Mouse (Mus musculus): ENCODE measurements around the gene Nt5dc3. TPM values are rescaled to one million over a fixed set of nuclear protein-coding genes. Genes with fewer than 3 reads are reported as not detected.

Gene Nt5dc3
- total and polyA plus RNA-seq, 3 experiments = 4.6 to 15.9 (median 6.5) TPM

DNA sequence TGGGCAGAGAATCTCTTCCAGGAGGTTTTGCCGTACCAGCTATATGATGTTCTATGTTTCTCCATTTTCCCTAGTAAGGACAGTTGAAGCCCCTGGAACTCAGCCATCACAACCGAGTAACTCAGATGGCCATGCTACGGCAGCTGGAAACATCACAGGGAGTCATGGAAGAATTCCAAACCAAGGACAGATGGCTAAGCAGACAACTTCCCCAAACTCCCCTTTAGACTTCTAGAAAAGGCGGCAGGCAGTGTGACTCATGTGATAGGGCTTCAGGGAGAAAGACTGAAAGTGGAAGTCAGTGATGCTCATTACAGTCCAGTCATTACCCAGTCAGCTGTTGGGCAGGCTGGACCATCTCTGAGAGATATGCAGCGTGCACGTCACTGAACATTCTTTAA lies 6.6 kb upstream of the Nt5dc3 start:
- DNase-seq (ENCODE audit: extremely low read depth) = no peak
- Histone ChIP-seq H3K27me3 (replicated peaks) (no peaks in the 10 kb centered on the region), H3K9ac (ENCODE audit: insufficient read depth, low read depth) (no peak overlapping the region), H3K36me3 (replicated peaks in 1 of 2; ENCODE audit: control insufficient read depth in 1 of 2, insufficient read depth in 1 of 2, low read length in 1 of 2) (peaks cover 0 to 3% of the 10 kb centered on the region in 2 experiments), H3K27ac (ENCODE audit: insufficient read depth, low read depth) (no peak overlapping the region), H3K79me2 (replicated peaks; ENCODE audit: control insufficient read depth, extremely low read depth, insufficient read depth, poor library complexity, severe bottlenecking) (no peaks in the 10 kb centered on the region), H3K4me3 (replicated peaks in 1 of 3; ENCODE audit: low read depth in 2 of 3, low read length in 2 of 3, poor library complexity in 1 of 3) (no peak overlapping the region), H3K4me1 (ENCODE audit: control insufficient read depth in 1 of 2, insufficient read depth in 2 of 2) (peaks cover 7 to 14% of the 10 kb centered on the region in 2 experiments; a peak in 3 of 4 replicates), H3K9me3 (replicated peaks; ENCODE audit: low read length) (no peaks in the 10 kb centered on the region), H3K4me2 (ENCODE audit: insufficient read depth, low read depth, poor library complexity, severe bottlenecking) (no peak overlapping the region)
- in situ Hi-C loops (cut with MboI; ENCODE audit: low pct_ligation_motif_present, low pct_unique_long_range_greater_than_20kb, low sequenced_read_pairs) (no loop called here), dilution Hi-C loops (cut with MboI; ENCODE audit: extremely low pct_ligation_motif_present, extremely low pct_unique_long_range_greater_than_20kb, low sequenced_read_pairs) (no loop called here)
- TF ChIP-seq ZNF384 (IDR thresholded peaks at IDR 0.05; ENCODE audit: low read depth, low read length) = no peak
- TF ChIP-seq ETS1 (conservative IDR thresholded peaks at IDR 0.05; ENCODE audit: low read depth, low read length) = peak; percentile 78
- no peak for TF ChIP-seq ELF1 (IDR thresholded peaks at IDR 0.05; ENCODE audit: low read depth, low read length)
- no peak for TF ChIP-seq EP300 (IDR thresholded peaks at IDR 0.05; ENCODE audit: low read length)
- no peak for TF ChIP-seq IRF4 (IDR thresholded peaks at IDR 0.05; ENCODE audit: low read depth, low read length)
- no peak for TF ChIP-seq HCFC1 (IDR thresholded peaks at IDR 0.05; ENCODE audit: low read depth, low read length)
- peak; percentile 47 for TF ChIP-seq BHLHE40 (IDR thresholded peaks at IDR 0.05; ENCODE audit: low read depth, low read length)
- TF ChIP-seq MYC (IDR thresholded peaks at IDR 0.05; ENCODE audit: low read depth, low read length) = no peak
- TF ChIP-seq UBTF (IDR thresholded peaks at IDR 0.05; ENCODE audit: low read depth, low read length) = no peak
- no peak for TF ChIP-seq POLR2A (IDR thresholded peaks at IDR 0.05; ENCODE audit: low read depth, low read length)
- TF ChIP-seq ZMIZ1 (IDR thresholded peaks at IDR 0.05; ENCODE audit: low read depth, low read length) = no peak

DNA sequence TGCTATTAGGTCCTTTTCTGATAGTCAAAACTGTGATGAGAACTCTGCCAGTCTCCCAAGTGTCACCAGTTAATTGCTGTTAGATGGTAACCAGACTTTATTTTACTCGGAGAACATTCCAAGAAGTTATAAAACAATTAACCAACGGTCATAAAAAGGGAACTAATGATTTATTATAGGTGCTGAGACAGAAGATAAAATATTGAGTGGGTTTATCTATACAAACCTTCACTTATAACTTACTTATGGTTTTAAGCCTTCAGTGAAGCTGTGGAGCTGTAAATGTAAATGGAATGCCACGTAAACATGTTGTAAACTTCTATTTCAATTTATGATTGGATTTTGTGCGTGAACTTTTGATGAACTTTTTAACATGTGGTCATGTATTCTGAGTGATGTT lies 5.4 kb upstream of the Nt5dc3 start:
- H3K36me3 ChIP-seq (replicated peaks in 1 of 2; ENCODE audit: control insufficient read depth in 1 of 2, insufficient read depth in 1 of 2, low read length in 1 of 2) = peaks cover 0 to 3% of the 10 kb centered on the region in 2 experiments
- no peak for DNase-seq (ENCODE audit: extremely low read depth)

More for the DNA sequence above, 5.4 kb upstream of the Nt5dc3 start:
- H3K27ac ChIP-seq (ENCODE audit: insufficient read depth, low read depth) = no peak overlapping the region
- no peak overlapping the region for H3K4me3 ChIP-seq (replicated peaks in 1 of 3; ENCODE audit: low read depth in 2 of 3, low read length in 2 of 3, poor library complexity in 1 of 3)
- H3K4me2 ChIP-seq (ENCODE audit: insufficient read depth, low read depth, poor library complexity, severe bottlenecking) = no peak overlapping the region
- H3K4me1 ChIP-seq (ENCODE audit: control insufficient read depth in 1 of 2, insufficient read depth in 2 of 2) = peaks cover 8 to 19% of the 10 kb centered on the region in 2 experiments; a peak in 3 of 4 replicates
- no peaks in the 10 kb centered on the region for H3K9me3 ChIP-seq (replicated peaks; ENCODE audit: low read length)
- H3K27me3 ChIP-seq (replicated peaks) = no peaks in the 10 kb centered on the region
- in situ Hi-C loops (cut with MboI; ENCODE audit: low pct_ligation_motif_present, low pct_unique_long_range_greater_than_20kb, low sequenced_read_pairs) = no loop called here
- TF ChIP-seq MAFK (IDR thresholded peaks at IDR 0.05; ENCODE audit: insufficient replicate concordance, low read length) (no peak), BHLHE40 (IDR thresholded peaks at IDR 0.05; ENCODE audit: low read depth, low read length) (no peak), GABPA (IDR thresholded peaks at IDR 0.05; ENCODE audit: insufficient replicate concordance, low read depth, low read length) (no peak), SMC3 (IDR thresholded peaks at IDR 0.05; ENCODE audit: low read depth, low read length) (no peak), USF1 (IDR thresholded peaks at IDR 0.05; ENCODE audit: low read depth, low read length) (no peak), E2F4 (IDR thresholded peaks at IDR 0.05; ENCODE audit: insufficient replicate concordance, low read depth, low read length) (no peak), MXI1 (IDR thresholded peaks at IDR 0.05; ENCODE audit: low read depth, low read length) (no peak), ZKSCAN1 (IDR thresholded peaks at IDR 0.05; ENCODE audit: borderline replicate concordance, low read depth, low read length) (no peak), USF2 (conservative IDR thresholded peaks at IDR 0.05; ENCODE audit: low read depth, low read length) (no peak), MAX (IDR thresholded peaks at IDR 0.05; ENCODE audit: low read length) (no peak), MAZ (IDR thresholded peaks at IDR 0.05; ENCODE audit: low read depth, low read length) (no peak), ELF1 (IDR thresholded peaks at IDR 0.05; ENCODE audit: low read depth, low read length) (no peak), JUND (conservative IDR thresholded peaks at IDR 0.05; ENCODE audit: low read depth, low read length) (no peak), SIN3A (IDR thresholded peaks at IDR 0.05; ENCODE audit: low read length) (no peak), TCF12 (IDR thresholded peaks at IDR 0.05; ENCODE audit: low read depth, low read length) (no peak)
- H3K9ac ChIP-seq (ENCODE audit: insufficient read depth, low read depth) = no peak overlapping the region
- dilution Hi-C loops (cut with MboI; ENCODE audit: extremely low pct_ligation_motif_present, extremely low pct_unique_long_range_greater_than_20kb, low sequenced_read_pairs) = no loop called here
- no peaks in the 10 kb centered on the region for H3K79me2 ChIP-seq (replicated peaks; ENCODE audit: control insufficient read depth, extremely low read depth, insufficient read depth, poor library complexity, severe bottlenecking)
